Mouse (Mus musculus) splenic B cell, adult 2 months (primary cell): ENCODE data around the gene Cntn4.
"Not testable (repeated sequence)": the region's sequence is repeated elsewhere in the genome, so short reads cannot be mapped to it uniquely, and the experiment has no call there.

Experiments used
- DNase-seq: peaks from one replicate; pipeline ENCODE4 v3.0.0-alpha.2; 2011; ENCODE audit warnings: low read depth, low spot score
- H3K27me3 ChIP-seq: 2 replicates; pipeline ENCODE4 v1.6.1; 2012; ENCODE audit warnings: mild to moderate bottlenecking, low read length, moderate library complexity, mixed read lengths; ENCODE audit not compliant: control insufficient read depth, poor library complexity, insufficient read depth, severe bottlenecking
- H3K36me3 ChIP-seq: 2 replicates; pipeline ENCODE4 v1.6.1; 2012; ENCODE audit warnings: mild to moderate bottlenecking, low read length, moderate library complexity, mixed read lengths; ENCODE audit not compliant: control insufficient read depth, poor library complexity, insufficient read depth, severe bottlenecking

The Cntn4 gene

GRCm38 (mm10) chr6:106329636-106330035 lies 652.2 kb downstream of the Cntn4 start:
- DNase-seq: no peak
- Histone ChIP-seq H3K27me3 (no peaks in the 10 kb centered on the region), H3K36me3 (no peaks in the 10 kb centered on the region)

- H3K36me3 ChIP-seq: no peaks in the 10 kb centered on the region
- DNase-seq: no peak
- no peaks in the 10 kb centered on the region for H3K27me3 ChIP-seq
These were observed 655.0 kb downstream of the Cntn4 start for GRCm38 (mm10) chr6:106332466-106332865.

- H3K36me3 ChIP-seq: no peaks in the 10 kb centered on the region
- H3K27me3 ChIP-seq: no peaks in the 10 kb centered on the region
- DNase-seq: no peak
These were observed 655.5 kb downstream of the Cntn4 start for GRCm38 (mm10) chr6:106332933-106333332.

GRCm38 (mm10) chr6:106335066-106335465 lies 657.6 kb downstream of the Cntn4 start:
- DNase-seq: no peak
- Histone ChIP-seq H3K27me3 (no peaks in the 10 kb centered on the region), H3K36me3 (no peaks in the 10 kb centered on the region)

- Histone ChIP-seq H3K36me3 (no peaks in the 10 kb centered on the region), H3K27me3 (no peaks in the 10 kb centered on the region)
- no peak for DNase-seq
These were observed 659.3 kb downstream of the Cntn4 start for GRCm38 (mm10) chr6:106336805-106337204.

GRCm38 (mm10) chr6:106337829-106338228 lies 660.4 kb downstream of the Cntn4 start:
- no peak for DNase-seq
- Histone ChIP-seq H3K27me3 (no peaks in the 10 kb centered on the region), H3K36me3 (no peaks in the 10 kb centered on the region)

GRCm38 (mm10) chr6:106341114-106341513 lies 663.7 kb downstream of the Cntn4 start:
- DNase-seq: no peak
- Histone ChIP-seq H3K27me3 (no peaks in the 10 kb centered on the region), H3K36me3 (no peaks in the 10 kb centered on the region)

GRCm38 (mm10) chr6:106350072-106350471 lies 672.6 kb downstream of the Cntn4 start:
- Histone ChIP-seq H3K27me3 (no peaks in the 10 kb centered on the region; the same call in 1 of the 2 replicates), H3K36me3 (no peaks in the 10 kb centered on the region)
- DNase-seq: no peak

GRCm38 (mm10) chr6:106351389-106351788 lies 673.9 kb downstream of the Cntn4 start:
- Histone ChIP-seq H3K27me3 (no peaks in the 10 kb centered on the region; the same call in 1 of the 2 replicates), H3K36me3 (no peaks in the 10 kb centered on the region)
- DNase-seq: no peak

- H3K27me3 ChIP-seq, H3K36me3 ChIP-seq, DNase-seq: not testable (repeated sequence)
These were observed 681.3 kb downstream of the Cntn4 start for GRCm38 (mm10) chr6:106358801-106359200.

GRCm38 (mm10) chr6:106381288-106382025 lies 704.0 kb downstream of the Cntn4 start:
- DNase-seq: no peak
- H3K36me3 ChIP-seq: no peaks in the 10 kb centered on the region
- no peaks in the 10 kb centered on the region for H3K27me3 ChIP-seq

GRCm38 (mm10) chr6:106387833-106388406 lies 710.5 kb downstream of the Cntn4 start:
- no peaks in the 10 kb centered on the region for H3K27me3 ChIP-seq
- DNase-seq: no peak
- H3K36me3 ChIP-seq: no peaks in the 10 kb centered on the region

GRCm38 (mm10) chr6:106408014-106408413 lies 730.6 kb downstream of the Cntn4 start:
- no peak for DNase-seq
- Histone ChIP-seq H3K36me3 (no peaks in the 10 kb centered on the region), H3K27me3 (no peaks in the 10 kb centered on the region)

- Histone ChIP-seq H3K27me3 (no peaks in the 10 kb centered on the region), H3K36me3 (no peaks in the 10 kb centered on the region)
- DNase-seq: no peak
These were observed 731.2 kb downstream of the Cntn4 start for GRCm38 (mm10) chr6:106408634-106409033.

GRCm38 (mm10) chr6:106422947-106423346 lies 745.5 kb downstream of the Cntn4 start:
- no peaks in the 10 kb centered on the region for H3K36me3 ChIP-seq
- DNase-seq: no peak

More at GRCm38 (mm10) chr6:106422947-106423346, 745.5 kb downstream of the Cntn4 start:
- H3K27me3 ChIP-seq: no peaks in the 10 kb centered on the region
